Mouse (Mus musculus) cerebellum, adult 18-20 months (tissue): ENCODE measurements around the gene Smr3a.

ENCODE experiments used
- DNase-seq, 2 experiments: peaks; one replicate each; pipeline ENCODE4 v3.0.0; 2021

Smr3a gene

DNA sequence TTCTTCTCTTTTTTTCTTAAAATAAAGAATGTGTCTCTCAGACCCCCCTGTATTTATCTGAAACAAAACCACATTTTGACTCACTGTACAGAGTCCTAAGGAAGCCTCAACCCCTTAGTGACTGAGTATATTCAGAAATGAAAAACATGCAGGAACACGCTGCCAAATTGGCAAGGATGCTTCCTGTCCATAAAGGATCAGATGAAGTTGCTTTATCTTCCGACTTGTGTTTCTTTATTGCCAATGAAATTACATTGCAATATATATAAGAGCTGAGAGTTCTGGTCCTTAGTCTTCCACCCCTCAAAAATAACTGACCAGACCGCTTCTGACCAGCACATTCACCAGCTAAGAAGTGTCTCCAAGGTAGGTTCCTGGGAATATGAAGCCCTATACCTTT, at the start of gene Smr3a:
Gene Smr3a, plus strand, starts transcription at position 301 of the 400 bp plus-strand sequence.
- DNase-seq = no peak

DNA sequence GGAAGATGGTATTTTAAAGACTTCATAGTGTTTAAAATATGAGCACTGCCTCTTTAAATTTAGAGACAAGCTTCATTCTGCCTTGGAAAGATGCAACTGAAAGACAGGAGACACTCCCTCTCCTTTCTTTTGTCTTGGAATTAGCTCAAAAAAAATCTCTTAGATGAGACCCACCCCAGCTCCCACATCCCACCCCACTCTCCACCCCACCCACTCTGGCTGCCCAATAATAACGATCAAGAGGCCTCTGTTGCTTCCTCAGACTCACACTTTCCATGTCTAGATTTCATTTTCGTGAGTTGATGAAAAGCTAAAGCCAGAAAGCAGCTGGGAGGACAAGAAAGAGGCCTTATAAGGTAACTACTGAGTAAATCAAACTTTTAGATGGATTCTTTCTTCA, 33.1 kb upstream of the Smr3a start, which contains the start of the genes 2310003L06Rik and Gm28434:
Gene 2310003L06Rik, plus strand, starts transcription at position 259 of the 400 bp plus-strand sequence.
Gene Gm28434, plus strand, starts transcription at position 317 of the 400 bp plus-strand sequence.
- no peak for DNase-seq

GRCm38 (mm10) chr5:87979139-87979538, 23.2 kb upstream of the Smr3a start, which contains the start of gene Cabs1:
Gene Cabs1, plus strand, starts transcription at chr5:87979439.
- DNase-seq = no peak

DNA sequence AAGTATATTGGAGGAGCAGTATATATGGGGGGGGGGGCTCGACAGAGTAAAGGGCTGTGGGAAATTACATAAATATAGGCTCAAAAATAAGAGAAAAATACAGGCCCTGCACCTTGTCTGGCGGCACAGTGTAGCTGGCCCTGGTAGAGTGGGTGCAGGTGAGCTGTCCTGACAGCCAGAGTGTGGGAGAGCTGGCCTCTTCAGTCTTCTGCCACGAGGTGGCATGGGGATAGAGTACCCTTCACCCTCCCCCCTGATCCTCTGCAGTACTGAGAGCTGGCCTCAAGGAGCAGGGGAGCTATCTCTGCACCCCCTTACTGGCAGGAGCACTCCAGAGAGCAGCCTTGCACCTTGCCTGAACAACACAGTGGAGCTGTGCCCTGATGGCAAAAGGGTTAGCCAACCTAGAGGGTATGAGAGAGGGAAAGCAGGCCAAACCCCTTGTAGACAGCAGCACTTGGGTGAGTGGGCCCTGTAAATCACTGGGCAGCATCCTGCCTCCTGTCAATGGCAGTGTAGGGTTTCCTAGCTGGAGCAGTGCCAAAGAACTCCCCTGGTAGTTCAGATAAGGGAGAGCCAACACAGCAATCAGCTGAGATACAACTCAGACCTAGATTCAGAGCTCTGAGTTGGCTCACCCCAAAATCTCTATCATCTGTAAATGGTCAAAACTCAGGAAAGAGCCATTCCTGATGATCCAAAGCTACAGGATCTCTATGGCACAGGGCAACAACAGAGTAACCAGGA, 19.7 kb upstream of the Smr3a start:
- no peak for DNase-seq

GRCm38 (mm10) chr5:88005241-88005640, 2.9 kb downstream of the Smr3a start:
- DNase-seq = no peak
